Mouse (Mus musculus) embryonic facial prominence, embryonic 11.5 days (tissue): Measurements from ENCODE around the gene Mfsd2a. TPM values are rescaled to one million over a fixed set of nuclear protein-coding genes. Genes with fewer than 3 reads are reported as not detected.

Experiments used
- ATAC-seq: fragments of 200-750 bp; cut with Nextera tagmentation; replicated peaks from 2 replicates; pipeline ENCODE4 v1.8.0; 2017; ENCODE audit warnings: low read depth; ENCODE audit not compliant: insufficient number of reproducible peaks, low FRiP score, low TSS enrichment
- DNase-seq: peaks from one replicate; pipeline ENCODE4 v3.0.0-alpha.2; 2015; ENCODE audit warnings: low spot score
- H3K27ac ChIP-seq: fragments of 300-500 bp; sonication (generic); replicated peaks from 2 replicates; pipeline ENCODE4 v1.5.1; 2014; ENCODE audit warnings: mild to moderate bottlenecking, low read depth, low read length, control low read depth
- H3K27me3 ChIP-seq: fragments of 300-500 bp; sonication (generic); 2 replicates; pipeline ENCODE4 v1.6.1; 2014; ENCODE audit warnings: mild to moderate bottlenecking, low read length, moderate library complexity, mixed read lengths; ENCODE audit not compliant: control insufficient read depth, insufficient read depth
- H3K36me3 ChIP-seq: fragments of 300-500 bp; sonication (generic); replicated peaks from 2 replicates; pipeline ENCODE4 v1.6.1; 2014; ENCODE audit warnings: low read depth, mild to moderate bottlenecking, low read length, moderate library complexity, mixed read lengths; ENCODE audit not compliant: control insufficient read depth, insufficient read depth
- H3K4me1 ChIP-seq: fragments of 300-500 bp; sonication (generic); 2 replicates; pipeline ENCODE4 v1.6.1; 2014; ENCODE audit warnings: low read length, mixed read lengths; ENCODE audit not compliant: control insufficient read depth, insufficient read depth
- H3K4me2 ChIP-seq: fragments of 300-500 bp; sonication (generic); 2 replicates; pipeline ENCODE4 v1.6.1; 2014; ENCODE audit warnings: low read depth, mild to moderate bottlenecking, control low read depth, low read length, moderate library complexity
- H3K4me3 ChIP-seq: fragments of 300-500 bp; sonication (generic); 2 replicates; pipeline ENCODE4 v1.5.1; 2014; ENCODE audit warnings: low read depth, low read length, control low read depth
- H3K9ac ChIP-seq: fragments of 300-500 bp; sonication (generic); replicated peaks from 2 replicates; pipeline ENCODE4 v1.6.1; 2014; ENCODE audit warnings: mild to moderate bottlenecking, control low read depth, low read length
- H3K9me3 ChIP-seq: fragments of 300-500 bp; sonication (generic); replicated peaks from 2 replicates; pipeline ENCODE4 v1.6.1; 2016; ENCODE audit warnings: mild to moderate bottlenecking, low read length, inconsistent platforms, mixed read lengths; ENCODE audit not compliant: control insufficient read depth
- WGBS: fragments of 180-500 bp; shearing (Covaris S2); extraction: QIAGEN DNeasy Blood & Tissue Kit; methylation state at CpG from one replicate; pipeline ENCODE4 v1.1.7; 2014; 5-methylcytosine and 5-hydroxymethylcytosine counted together
- polyA plus RNA-seq: library from polyadenylated mRNA; unstranded; fragments of >200 nt; fragmentation: Nextera tagmentation; extraction: Ambion mirVana; gene quantifications from 2 replicates; pipeline ENCODE4 v1.2.1, GENCODE M21; 2014

Gene Mfsd2a
- polyA plus RNA-seq, 1 experiment from 2014 or later = 8.2 TPM

DNA sequence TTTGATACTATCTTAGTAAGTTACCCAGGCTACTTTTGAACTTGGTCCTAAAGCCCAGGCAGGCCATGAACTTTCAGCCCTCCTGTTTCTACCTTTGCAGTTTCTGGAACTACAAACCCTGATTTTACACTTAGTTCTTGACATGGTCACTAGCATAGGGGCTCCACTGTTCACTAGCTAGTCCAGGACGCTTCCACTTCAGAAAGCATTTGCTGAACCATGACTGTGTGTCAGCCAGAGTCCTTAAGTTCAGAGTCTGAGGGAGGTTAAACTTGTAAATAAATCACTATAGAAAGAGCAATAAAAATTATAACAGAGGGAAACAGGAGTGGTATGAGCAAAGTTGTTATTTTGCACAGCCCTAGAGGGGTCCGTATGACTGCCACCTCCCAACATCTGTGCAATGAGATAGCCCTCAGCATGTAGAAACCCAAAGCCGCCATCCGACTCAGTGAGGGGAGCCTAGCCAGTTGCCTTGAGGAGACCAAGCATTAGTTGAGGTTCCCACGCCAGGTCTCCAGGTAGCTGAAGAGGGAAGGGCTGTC is 14.1 kb upstream of the Mfsd2a start:
- no peak overlapping the region for H3K27ac ChIP-seq
- 82% methylated on average over 5 of the region's 5 CpGs for WGBS
- ATAC-seq = no peak

DNA sequence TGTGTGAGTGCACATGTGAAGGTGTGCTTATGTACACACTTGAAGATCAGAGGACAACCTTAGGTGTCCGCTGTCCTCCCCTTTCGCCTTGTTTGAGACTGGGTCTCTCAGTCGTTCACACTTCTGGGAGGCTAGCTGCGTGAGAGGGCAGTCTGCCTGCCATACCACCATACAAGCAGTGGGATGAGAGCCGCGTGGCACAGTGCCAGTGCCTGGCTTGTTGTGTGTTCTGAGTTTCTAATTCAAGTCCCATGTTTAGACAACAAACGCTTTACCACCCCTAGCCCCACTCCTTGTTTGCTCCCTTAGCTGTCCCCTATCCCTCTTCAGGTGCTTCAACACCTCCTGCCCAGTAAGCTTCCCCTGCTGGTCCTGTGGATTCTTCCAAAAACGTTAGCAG is 11.1 kb upstream of the Mfsd2a start:
- Histone ChIP-seq H3K4me3 (no peak overlapping the region), H3K27me3 (no peaks in the 10 kb centered on the region), H3K4me2 (no peak overlapping the region), H3K36me3 (no peaks in the 10 kb centered on the region), H3K9ac (no peak overlapping the region), H3K9me3 (no peaks in the 10 kb centered on the region), H3K4me1 (no peaks in the 10 kb centered on the region), H3K27ac (no peak overlapping the region)
- DNase-seq (no peak), ATAC-seq (no peak)
- 74% methylated on average over 8 of the region's 8 CpGs for WGBS

More for the DNA sequence above, 14.1 kb upstream of the Mfsd2a start:
- H3K9ac ChIP-seq = no peak overlapping the region
- no peak overlapping the region for H3K4me2 ChIP-seq
- no peaks in the 10 kb centered on the region for H3K9me3 ChIP-seq
- no peaks in the 10 kb centered on the region for H3K4me1 ChIP-seq
- H3K27me3 ChIP-seq = no peaks in the 10 kb centered on the region
- no peaks in the 10 kb centered on the region for H3K36me3 ChIP-seq
- DNase-seq = no peak
- no peak overlapping the region for H3K4me3 ChIP-seq

DNA sequence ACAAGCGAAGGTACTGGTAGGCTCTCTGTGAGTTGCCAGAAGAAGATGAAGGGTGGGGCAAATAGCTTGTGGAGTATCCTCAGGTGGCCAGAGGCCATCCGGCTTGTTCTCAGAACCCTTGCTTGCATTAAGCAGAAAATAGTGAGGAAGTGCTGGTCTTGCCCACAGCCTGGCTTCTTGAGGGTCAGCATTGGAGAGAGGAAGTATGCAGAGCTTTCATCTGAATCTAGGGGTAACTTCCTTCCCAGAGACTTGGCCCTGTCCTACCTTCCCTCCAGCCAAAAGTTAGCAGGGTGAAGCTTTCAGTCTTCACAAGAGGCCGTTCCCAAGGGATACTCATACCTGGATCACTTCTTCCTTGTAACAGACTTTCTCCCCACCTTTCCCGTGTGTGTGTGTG is 10.7 kb upstream of the Mfsd2a start:
- H3K4me3 ChIP-seq = no peak overlapping the region
- H3K4me2 ChIP-seq = no peak overlapping the region
- H3K36me3 ChIP-seq = no peaks in the 10 kb centered on the region
- H3K4me1 ChIP-seq = no peaks in the 10 kb centered on the region
- no peaks in the 10 kb centered on the region for H3K9me3 ChIP-seq
- ATAC-seq (no peak), DNase-seq (no peak)
- 87% methylated on average over 4 of the region's 4 CpGs for WGBS
- H3K9ac ChIP-seq = no peak overlapping the region
- no peaks in the 10 kb centered on the region for H3K27me3 ChIP-seq
- H3K27ac ChIP-seq = no peak overlapping the region

DNA sequence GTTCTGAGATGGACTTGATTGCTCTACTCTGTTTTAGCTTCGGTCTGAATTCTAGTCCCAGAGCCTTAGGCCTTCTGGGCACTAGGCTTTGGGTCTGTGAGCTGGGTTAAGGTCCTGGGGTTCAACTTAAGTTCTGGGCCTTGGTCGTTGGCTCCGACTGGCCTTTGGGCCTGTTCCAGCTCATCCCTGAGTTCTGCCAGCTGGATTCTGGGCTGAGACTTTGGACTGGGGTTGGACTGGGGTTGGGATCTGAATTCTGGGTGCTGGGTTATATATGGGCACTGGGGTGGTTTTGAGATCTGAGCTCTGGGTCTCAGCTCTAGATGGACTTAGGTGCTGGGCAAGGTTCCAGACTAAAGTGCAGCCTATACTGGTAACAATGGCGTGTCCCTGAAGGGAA is 10.2 kb upstream of the Mfsd2a start:
- DNase-seq (no peak), ATAC-seq (no peak)
- no peaks in the 10 kb centered on the region for H3K4me1 ChIP-seq
- no peaks in the 10 kb centered on the region for H3K36me3 ChIP-seq
- WGBS = 81% methylated on average over 4 of the region's 4 CpGs
- H3K27me3 ChIP-seq = no peaks in the 10 kb centered on the region
- no peak overlapping the region for H3K4me2 ChIP-seq
- H3K9me3 ChIP-seq = no peaks in the 10 kb centered on the region
- H3K27ac ChIP-seq = no peak overlapping the region
- no peak overlapping the region for H3K9ac ChIP-seq
- H3K4me3 ChIP-seq = no peak overlapping the region

DNA sequence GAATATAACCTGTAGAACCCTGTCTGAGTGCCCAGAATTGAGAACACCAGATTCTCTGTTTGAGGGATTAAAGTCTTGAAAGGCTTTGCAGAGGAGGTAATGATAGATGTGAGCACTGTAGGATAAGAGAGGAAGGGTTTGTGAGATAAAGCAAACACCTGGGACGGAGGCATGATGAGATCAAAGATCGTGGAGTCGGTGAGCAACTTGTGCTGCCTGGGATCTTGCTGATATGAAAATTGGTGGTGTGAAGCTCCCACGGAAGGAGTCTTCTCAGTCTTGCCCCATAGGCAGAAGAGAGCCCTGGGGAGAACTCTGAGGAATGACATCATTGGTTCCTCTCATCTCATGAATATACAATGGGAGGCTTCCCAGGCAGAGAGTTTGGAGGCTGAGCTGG is 7.1 kb upstream of the Mfsd2a start:
- no peak for ATAC-seq
- Histone ChIP-seq H3K36me3 (no peaks in the 10 kb centered on the region), H3K4me2 (no peak overlapping the region), H3K9ac (no peak overlapping the region), H3K27me3 (no peaks in the 10 kb centered on the region), H3K9me3 (no peaks in the 10 kb centered on the region), H3K4me3 (no peak overlapping the region), H3K4me1 (no peaks in the 10 kb centered on the region), H3K27ac (no peak overlapping the region)
- DNase-seq = no peak
- 85% methylated on average over 4 of the region's 4 CpGs for WGBS

DNA sequence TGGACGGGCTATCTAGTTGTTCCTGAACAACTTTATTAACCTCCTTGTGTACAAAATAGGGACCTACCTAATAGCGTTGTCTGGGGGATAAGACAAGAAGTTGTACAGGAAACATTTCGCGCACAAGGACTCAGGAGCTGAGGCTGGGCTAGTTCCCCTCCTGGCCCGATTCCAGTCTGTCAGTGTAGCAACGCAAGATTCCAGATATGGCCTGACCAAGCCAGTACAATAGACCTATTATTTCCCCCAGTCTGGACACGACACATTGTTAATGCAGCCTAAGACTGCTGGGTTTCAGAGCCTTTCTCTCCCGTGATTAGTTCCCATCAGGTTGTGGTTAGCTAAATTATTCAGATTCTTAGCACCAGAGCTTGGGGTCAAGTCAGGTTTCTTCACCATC is 1.8 kb upstream of the Mfsd2a start:
- no peak for ATAC-seq
- DNase-seq = peak; percentile 22
- WGBS = 33% methylated on average over 8 of the region's 8 CpGs
- Histone ChIP-seq H3K4me2 (no peak overlapping the region), H3K4me3 (no peak overlapping the region), H3K9me3 (no peaks in the 10 kb centered on the region), H3K4me1 (no peaks in the 10 kb centered on the region; the same call in 1 of the 2 replicates), H3K27me3 (no peaks in the 10 kb centered on the region), H3K9ac (no peak overlapping the region), H3K36me3 (no peaks in the 10 kb centered on the region), H3K27ac (no peak overlapping the region)

DNA sequence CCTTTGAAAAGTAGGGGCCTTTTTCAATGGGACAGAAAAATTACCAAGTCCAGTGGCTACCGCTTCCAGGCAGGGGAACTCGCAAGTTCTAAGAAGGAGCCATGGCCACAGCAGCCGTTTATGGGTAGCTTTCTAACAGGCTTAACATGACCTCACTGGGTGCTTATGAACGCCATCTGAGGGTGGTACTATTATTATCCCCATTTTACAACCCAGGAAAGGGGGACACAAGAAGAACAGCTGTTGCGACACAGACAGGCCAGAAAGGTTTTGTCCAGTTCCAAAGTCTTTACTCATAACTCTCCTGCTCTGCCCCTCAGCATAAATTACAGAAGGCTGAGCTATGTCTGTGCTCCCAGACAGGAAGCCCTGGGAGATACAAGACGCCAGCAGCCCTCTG is 601 bp upstream of the Mfsd2a start:
- Histone ChIP-seq H3K27ac (no peak overlapping the region), H3K4me2 (peak overlapping the region; percentile 97), H3K36me3 (no peaks in the 10 kb centered on the region), H3K27me3 (no peaks in the 10 kb centered on the region), H3K9me3 (no peaks in the 10 kb centered on the region), H3K4me1 (no peaks in the 10 kb centered on the region; the same call in 1 of the 2 replicates), H3K4me3 (peak overlapping the region; percentile 65; the same call in 1 of the 2 replicates), H3K9ac (peak overlapping the region; percentile 77; the same call in 1 of the 2 replicates)
- ATAC-seq (no peak), DNase-seq (peak; percentile 8)
- WGBS = 24% methylated on average over 6 of the region's 6 CpGs

DNA sequence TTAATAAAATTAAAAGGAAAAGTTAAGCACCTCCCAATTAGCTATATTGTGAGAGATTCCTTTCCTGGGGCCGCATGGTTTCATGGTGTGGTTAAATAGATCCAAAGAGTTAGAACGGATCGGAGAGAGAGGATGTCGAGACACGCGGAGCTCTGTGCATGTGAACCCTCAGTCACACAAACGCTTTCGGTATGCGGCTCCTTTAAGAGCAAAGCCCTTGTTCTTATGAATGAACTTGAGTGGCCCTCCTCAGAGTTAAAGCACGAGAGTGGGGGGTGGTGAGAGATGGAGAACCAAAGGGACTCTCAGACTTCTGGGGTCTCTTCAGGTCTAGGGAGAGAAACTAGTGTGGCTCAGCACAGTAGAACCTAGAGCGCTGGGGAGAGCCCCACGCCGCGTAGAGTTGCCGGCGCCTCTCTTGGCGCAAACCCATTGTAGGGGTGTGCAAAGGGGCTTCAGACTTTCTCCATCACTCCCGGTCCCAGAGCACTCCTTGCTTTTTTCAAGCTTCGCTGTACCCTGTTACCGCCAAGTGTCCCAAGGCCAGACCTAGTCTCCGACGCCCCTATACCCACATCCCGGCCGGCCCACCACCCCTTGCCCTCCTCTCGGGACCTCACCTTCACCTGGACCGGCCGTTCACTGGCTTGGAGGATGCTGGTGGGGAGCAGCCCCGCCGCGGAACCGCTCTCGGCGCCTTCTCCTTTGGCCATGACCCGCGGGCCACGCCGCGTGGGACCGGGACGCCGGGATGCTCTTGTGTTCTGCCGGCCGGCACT is 478 bp downstream of the Mfsd2a start:
- Histone ChIP-seq H3K4me3 (peak overlapping the region; percentile 65), H3K4me2 (peak overlapping the region; percentile 97), H3K4me1 (peaks cover 3% of the 10 kb centered on the region; the same call in 1 of the 2 replicates), H3K27ac (0 out of 2 replicates have a peak overlapping the region, but pooled peaks have one; percentile 4), H3K9me3 (no peaks in the 10 kb centered on the region), H3K9ac (peak overlapping the region; percentile 77), H3K36me3 (no peaks in the 10 kb centered on the region), H3K27me3 (no peaks in the 10 kb centered on the region)
- under 1% methylated on average over 43 of the region's 43 CpGs for WGBS
- DNase-seq = peak; percentile 78
- peak; percentile 54 for ATAC-seq
